Mouse (Mus musculus) midbrain, postnatal 0 days (tissue): Measurements from ENCODE around the gene Snx19. TPM values are rescaled to one million over a fixed set of nuclear protein-coding genes. Genes with fewer than 3 reads are reported as not detected.

Source experiments
- ATAC-seq: fragments of 200-750 bp; cut with Nextera tagmentation; 2 replicates; pipeline ENCODE4 v1.8.0; 2017; ENCODE audit warnings: moderate number of reproducible peaks, mild to moderate bottlenecking, moderate TSS enrichment, moderate library complexity; ENCODE audit not compliant: low FRiP score
- DNase-seq: peaks from one replicate; pipeline ENCODE4 v3.0.0-alpha.2; 2015; ENCODE audit warnings: low spot score
- H3K27ac ChIP-seq: fragments of 300-500 bp; sonication (generic); 2 replicates; pipeline ENCODE4 v1.5.1; 2014; ENCODE audit warnings: low read depth, mild to moderate bottlenecking, low read length, mixed read lengths
- H3K27me3 ChIP-seq: fragments of 300-500 bp; sonication (generic); 2 replicates; pipeline ENCODE4 v1.6.1; 2014; ENCODE audit warnings: low read length, control low read depth, mixed read lengths; ENCODE audit not compliant: insufficient read depth
- H3K36me3 ChIP-seq: fragments of 300-500 bp; sonication (generic); 2 replicates; pipeline ENCODE4 v1.6.1; 2014; ENCODE audit warnings: low read length, control low read depth, mixed read lengths; ENCODE audit not compliant: insufficient read depth
- H3K4me1 ChIP-seq: fragments of 300-500 bp; sonication (generic); 2 replicates; pipeline ENCODE4 v1.6.1; 2014; ENCODE audit warnings: mild to moderate bottlenecking, control low read depth, antibody characterized with exemption, low read length, mixed read lengths; ENCODE audit not compliant: insufficient read depth
- H3K4me2 ChIP-seq: fragments of 300-500 bp; sonication (generic); 2 replicates; pipeline ENCODE4 v1.6.1; 2014; ENCODE audit warnings: low read depth, mild to moderate bottlenecking, low read length, mixed read lengths; ENCODE audit not compliant: poor library complexity, severe bottlenecking
- H3K4me3 ChIP-seq: fragments of 300-500 bp; sonication (generic); 2 replicates; pipeline ENCODE4 v1.5.1; 2014; ENCODE audit warnings: low read depth, mild to moderate bottlenecking, low read length, moderate library complexity
- H3K9ac ChIP-seq: fragments of 300-500 bp; sonication (generic); replicated peaks from 2 replicates; pipeline ENCODE4 v1.6.1; 2014; ENCODE audit warnings: mild to moderate bottlenecking, low read length, moderate library complexity, mixed read lengths; ENCODE audit not compliant: poor library complexity, severe bottlenecking
- H3K9me3 ChIP-seq: fragments of 300-500 bp; sonication (generic); 2 replicates; pipeline ENCODE4 v1.6.1; 2016; ENCODE audit warnings: low read length, control low read depth
- CTCF ChIP-seq: IDR thresholded peaks from 2 replicates; pipeline ENCODE4 v1.5.1; 2016; ENCODE audit warnings: antibody characterized with exemption, mild to moderate bottlenecking
- WGBS: fragments of 180-500 bp; shearing (Covaris S2); extraction: QIAGEN DNeasy Blood & Tissue Kit; methylation state at CpG from one replicate; pipeline ENCODE4 v1.1.7; 2014; 5-methylcytosine and 5-hydroxymethylcytosine counted together
- polyA plus RNA-seq: library from polyadenylated mRNA; unstranded; fragments of >200 nt; fragmentation: Nextera tagmentation; extraction: Ambion mirVana; gene quantifications from 2 replicates; pipeline ENCODE4 v1.2.1, GENCODE M21; 2015
- total RNA-seq: library from RNA; depleted of rRNA; stranded (reverse); fragments of >200 nt; gene quantifications from 2 replicates; pipeline ENCODE4 v1.2.3, GENCODE M21; 2014; rRNA removed

The Snx19 gene
- total RNA-seq: 26.5 and 33.7 TPM in 2 replicates
- 17.6 and 17.7 TPM in 2 replicates for polyA plus RNA-seq

DNA sequence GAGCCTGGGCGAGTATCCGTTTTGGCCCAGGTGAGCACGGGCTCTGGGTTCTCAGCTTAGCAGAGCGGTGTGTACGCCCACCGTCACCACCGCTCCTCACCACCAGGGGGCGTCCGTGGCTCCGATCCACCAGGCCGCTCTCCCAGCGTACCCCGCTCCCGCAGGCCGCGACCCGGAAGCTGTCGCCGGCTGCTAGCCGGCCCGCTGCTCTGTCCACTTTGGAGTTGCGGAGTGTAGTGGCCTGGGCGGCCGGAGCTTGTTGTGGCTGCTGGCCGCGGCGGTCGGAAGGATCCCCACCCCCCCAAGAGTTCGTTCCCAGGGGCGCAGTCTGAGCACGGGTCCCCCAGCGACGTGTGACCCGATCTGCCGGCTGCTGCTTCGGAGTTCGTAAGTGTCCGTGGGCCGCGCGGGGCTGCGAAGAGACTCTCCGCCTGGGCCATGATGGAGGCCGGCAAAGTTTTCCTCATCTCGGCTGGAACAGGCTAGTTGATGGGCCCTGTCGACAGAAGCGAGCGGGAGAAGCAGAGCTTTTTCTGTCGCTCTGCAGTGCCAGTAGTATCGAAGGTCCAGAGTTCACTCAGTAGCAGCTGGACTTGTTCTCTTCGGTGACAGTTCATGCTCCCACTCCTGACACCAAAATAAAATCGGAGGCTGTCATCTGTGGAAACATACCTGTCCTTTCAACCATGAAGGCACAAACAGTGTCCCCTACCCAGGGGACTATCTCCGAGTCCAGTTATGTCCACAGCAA, at the start of gene Snx19:
Snx19 (plus strand) TSS at position 227 of the 751 bp plus-strand sequence.
- TF ChIP-seq CTCF: peak; percentile 94
- peak within 1 kb of the TSS; percentile 50 for H3K9ac ChIP-seq
- no peaks in the 10 kb centered on the region for H3K27me3 ChIP-seq
- ATAC-seq: peak; percentile 94
- H3K4me2 ChIP-seq: peak within 1 kb of the TSS; percentile 91
- H3K27ac ChIP-seq: no peak within 1 kb of the TSS
- WGBS: 4% methylated on average over 50 of the region's 53 CpGs
- peaks cover under 1% of the 10 kb centered on the region; the same call in 1 of the 2 replicates for H3K36me3 ChIP-seq
- H3K4me3 ChIP-seq: peak within 1 kb of the TSS; percentile 59
- peak; percentile 91 for DNase-seq
- peaks cover 15% of the 10 kb centered on the region; the same call in 1 of the 2 replicates for H3K4me1 ChIP-seq
- H3K9me3 ChIP-seq: no peaks in the 10 kb centered on the region

DNA sequence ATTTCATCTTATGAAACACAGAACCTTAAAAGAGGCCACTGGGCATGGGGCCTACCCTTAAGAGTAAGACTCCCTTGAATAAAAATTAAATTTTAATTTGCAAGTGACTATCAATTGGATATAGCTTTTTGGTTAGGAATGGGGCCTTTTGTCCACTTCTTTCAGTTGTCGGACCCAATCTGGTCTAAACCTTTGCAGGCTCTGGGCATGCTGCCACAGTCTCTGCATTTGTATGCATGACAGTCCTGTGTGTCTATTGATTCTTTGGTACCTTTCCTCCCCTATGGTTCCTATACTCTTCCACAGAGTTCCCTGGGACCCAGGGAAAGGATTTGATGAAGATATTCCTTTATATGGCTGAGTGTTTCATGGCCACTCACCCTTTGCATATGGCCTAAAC, 26.1 kb upstream of the Snx19 start:
- peak; percentile 31 for DNase-seq
- H3K9ac ChIP-seq: no peak overlapping the region
- no peak overlapping the region for H3K27ac ChIP-seq
- WGBS: 50% methylated on average over 1 of the region's 1 CpGs
- no peak overlapping the region for H3K4me3 ChIP-seq
- H3K27me3 ChIP-seq: no peaks in the 10 kb centered on the region
- H3K9me3 ChIP-seq: no peaks in the 10 kb centered on the region
- ATAC-seq: no peak
- H3K36me3 ChIP-seq: no peaks in the 10 kb centered on the region
- TF ChIP-seq CTCF: no peak
- no peaks in the 10 kb centered on the region for H3K4me1 ChIP-seq
- no peak overlapping the region for H3K4me2 ChIP-seq

DNA sequence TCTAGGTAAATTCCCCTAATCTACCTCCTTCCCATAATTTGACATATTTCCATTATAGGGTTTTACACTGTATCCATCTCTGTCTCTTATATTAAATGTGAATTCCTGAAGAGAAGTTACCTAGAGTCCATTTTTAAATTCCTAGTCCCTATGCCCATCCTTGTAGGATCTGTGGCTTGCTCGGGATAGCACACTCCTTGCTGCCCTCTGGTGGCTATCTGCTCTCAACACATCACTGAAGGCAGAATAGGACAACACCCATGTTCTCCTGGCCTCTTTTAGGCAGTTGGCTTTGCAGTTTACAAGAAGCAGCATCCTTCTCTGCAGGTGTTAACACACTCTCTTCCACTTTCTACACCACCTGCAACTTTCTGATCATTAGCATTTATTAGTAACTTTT, 4.0 kb upstream of the Snx19 start:
- ATAC-seq (no peak), DNase-seq (peak; percentile 75)
- Histone ChIP-seq H3K4me3 (no peak overlapping the region), H3K36me3 (no peaks in the 10 kb centered on the region), H3K9ac (no peak overlapping the region), H3K27me3 (no peaks in the 10 kb centered on the region), H3K27ac (no peak overlapping the region), H3K4me1 (peaks cover 7% of the 10 kb centered on the region; the same call in 1 of the 2 replicates), H3K9me3 (no peaks in the 10 kb centered on the region), H3K4me2 (no peak overlapping the region)
- WGBS: 13% methylated on average over 1 of the region's 1 CpGs
- peak; percentile 92 for TF ChIP-seq CTCF

DNA sequence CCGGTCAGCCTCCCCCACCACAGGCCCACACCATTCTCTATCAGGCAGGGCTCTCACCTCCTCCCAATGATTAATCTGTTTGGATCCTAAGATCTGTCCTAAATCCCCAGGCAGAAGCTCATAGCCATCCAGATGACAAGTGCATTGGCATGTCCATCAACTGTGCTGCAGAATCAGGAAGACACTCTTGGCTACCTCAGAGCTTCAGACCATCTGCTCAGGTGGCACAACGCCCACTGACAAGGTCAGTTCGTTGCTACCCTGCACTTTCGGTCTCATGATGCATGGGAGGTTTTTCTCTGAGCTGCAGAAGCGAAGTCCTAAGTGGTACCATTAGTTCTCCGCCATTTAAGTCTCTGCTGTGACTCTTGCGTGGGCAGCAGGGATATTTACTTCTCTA, 1.7 kb upstream of the Snx19 start:
- TF ChIP-seq CTCF: no peak
- DNase-seq: peak; percentile 62
- no peaks in the 10 kb centered on the region for H3K36me3 ChIP-seq
- no peak overlapping the region for H3K4me2 ChIP-seq
- H3K9ac ChIP-seq: no peak overlapping the region
- WGBS: 88% methylated on average over 7 of the region's 7 CpGs
- H3K27me3 ChIP-seq: no peaks in the 10 kb centered on the region
- H3K27ac ChIP-seq: no peak overlapping the region
- ATAC-seq: no peak
- H3K4me3 ChIP-seq: no peak overlapping the region
- H3K9me3 ChIP-seq: no peaks in the 10 kb centered on the region
- H3K4me1 ChIP-seq: peaks cover 15% of the 10 kb centered on the region; the same call in 1 of the 2 replicates

DNA sequence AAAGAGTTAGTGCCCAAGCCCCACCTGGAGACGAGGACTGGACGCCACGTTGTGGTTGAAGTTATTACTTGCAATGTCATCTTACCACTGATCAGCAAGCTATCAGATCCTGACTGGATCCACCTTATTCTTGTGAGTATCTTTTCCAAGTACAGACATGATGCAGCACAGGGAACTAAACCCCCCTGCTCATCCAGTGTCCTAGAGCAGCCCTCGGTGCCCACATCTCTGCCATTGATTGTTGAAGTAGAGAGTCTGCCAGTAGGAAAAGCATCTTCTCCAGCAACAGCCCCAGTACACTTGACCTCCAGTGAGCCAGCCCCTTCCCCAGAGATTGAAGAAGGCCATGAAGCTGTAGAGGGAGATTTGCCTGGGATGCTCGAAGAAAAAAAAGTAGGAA, 1.3 kb downstream of the Snx19 start:
- 92% methylated on average over 5 of the region's 5 CpGs for WGBS
- Histone ChIP-seq H3K27me3 (no peaks in the 10 kb centered on the region), H3K9me3 (no peaks in the 10 kb centered on the region), H3K4me2 (peak overlapping the region; percentile 91), H3K36me3 (peaks cover 11% of the 10 kb centered on the region), H3K4me3 (peak overlapping the region; percentile 59; the same call in 1 of the 2 replicates), H3K4me1 (peaks cover 15% of the 10 kb centered on the region; the same call in 1 of the 2 replicates), H3K27ac (no peak overlapping the region), H3K9ac (no peak overlapping the region)
- DNase-seq (no peak), ATAC-seq (no peak)
- TF ChIP-seq CTCF: no peak

DNA sequence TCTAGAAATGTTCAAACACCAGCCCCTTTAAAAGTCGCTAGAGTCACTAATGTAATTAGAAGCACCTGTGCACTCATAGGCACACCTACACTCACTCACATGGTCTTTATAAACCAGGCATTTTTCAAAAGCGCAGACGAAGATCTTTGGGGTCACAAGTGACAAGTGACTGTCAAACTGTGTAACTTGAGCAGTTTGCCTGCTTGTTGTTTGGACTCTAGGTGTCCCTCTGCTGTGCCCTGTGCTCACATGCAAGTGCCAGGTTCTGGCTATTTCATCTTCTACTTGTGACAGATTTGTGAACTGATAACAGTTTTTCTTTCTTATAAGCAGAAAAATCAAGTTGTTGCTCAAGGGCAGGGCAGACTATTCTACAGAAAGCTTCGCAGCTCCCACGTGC, 3.5 kb downstream of the Snx19 start:
- 87% methylated on average over 5 of the region's 5 CpGs for WGBS
- peaks cover 24% of the 10 kb centered on the region for H3K36me3 ChIP-seq

More for the DNA sequence above, 3.5 kb downstream of the Snx19 start:
- Histone ChIP-seq H3K9me3 (no peaks in the 10 kb centered on the region), H3K4me1 (peaks cover 15% of the 10 kb centered on the region; the same call in 1 of the 2 replicates), H3K27me3 (no peaks in the 10 kb centered on the region), H3K4me3 (no peak overlapping the region), H3K4me2 (no peak overlapping the region), H3K27ac (no peak overlapping the region), H3K9ac (no peak overlapping the region)
- no peak for ATAC-seq
- DNase-seq: no peak
- peak; percentile 17 for TF ChIP-seq CTCF
